ENCODE assay signal across 18 mouse cellular contexts in genomic region chr15:27137580-27137979, GRCm38 (mm10).
DNase-seq lines count a peak whose midpoint lies in the region; ATAC-seq and TF ChIP-seq lines count a peak whose summit lies in the region.
"Had no signal": no experiment of that assay in that cellular context is flagged by ENCODE, and none has a peak within 500 bp of the region (broad histone marks: within the 10 kb centered on the region; RNA-seq: fewer than 3 reads in every experiment).

No protein-coding gene starts in this region.

- no peaks in the 10 kb centered on the region for H3K27me3 ChIP-seq in forebrain, embryonic 14.5 days (replicated peaks; ENCODE audit: control insufficient read depth, insufficient read depth, low read length)
- no peaks in the 10 kb centered on the region for H3K27me3 ChIP-seq in forebrain, embryonic 15.5 days
- no peaks in the 10 kb centered on the region for H3K27me3 ChIP-seq in stomach, postnatal 0 days (ENCODE audit: control insufficient read depth, insufficient read depth, low read length)
- H3K27me3 ChIP-seq: embryonic facial prominence, embryonic 13.5 days; forebrain, embryonic 13.5 days; hindbrain, embryonic 13.5 days had no signal

- no peak for TF ChIP-seq CTCF in stomach, postnatal 0 days (IDR thresholded peaks at IDR 0.05; ENCODE audit: low read depth)

- no peak overlapping the region for H3K4me2 ChIP-seq in forebrain, embryonic 14.5 days (ENCODE audit: low read length)
- H3K4me2 ChIP-seq in forebrain, embryonic 15.5 days (replicated peaks): no peak overlapping the region
- no peak overlapping the region for H3K4me2 ChIP-seq in stomach, postnatal 0 days (replicated peaks; ENCODE audit: low read depth)
- H3K4me2 ChIP-seq: embryonic facial prominence, embryonic 13.5 days; forebrain, embryonic 13.5 days; hindbrain, embryonic 13.5 days had no signal

- H3K27ac ChIP-seq in forebrain, embryonic 14.5 days (ENCODE audit: low read depth, low read length): no peak overlapping the region
- no peak overlapping the region for H3K27ac ChIP-seq in forebrain, embryonic 15.5 days (replicated peaks)
- no peak overlapping the region for H3K27ac ChIP-seq in stomach, postnatal 0 days (replicated peaks)
- H3K27ac ChIP-seq: embryonic facial prominence, embryonic 13.5 days; forebrain, embryonic 13.5 days; heart, embryonic 10.5 days; hindbrain, embryonic 13.5 days had no signal

- H3K4me1 ChIP-seq in forebrain, embryonic 14.5 days (ENCODE audit: control insufficient read depth, insufficient read depth, low read length): no peaks in the 10 kb centered on the region
- no peaks in the 10 kb centered on the region for H3K4me1 ChIP-seq in forebrain, embryonic 15.5 days
- no peaks in the 10 kb centered on the region for H3K4me1 ChIP-seq in stomach, postnatal 0 days (replicated peaks; ENCODE audit: control insufficient read depth, insufficient read depth)
- H3K4me1 ChIP-seq: embryonic facial prominence, embryonic 13.5 days; forebrain, embryonic 13.5 days; heart, embryonic 10.5 days; hindbrain, embryonic 13.5 days had no signal

- no peak for TF ChIP-seq EP300 in stomach, postnatal 0 days (optimal IDR thresholded peaks at IDR 0.05)

- no peaks in the 10 kb centered on the region for H3K36me3 ChIP-seq in forebrain, embryonic 14.5 days (ENCODE audit: control insufficient read depth, insufficient read depth, low read length)
- no peaks in the 10 kb centered on the region for H3K36me3 ChIP-seq in forebrain, embryonic 15.5 days
- H3K36me3 ChIP-seq in stomach, postnatal 0 days (ENCODE audit: control insufficient read depth, insufficient read depth, low read length): no peaks in the 10 kb centered on the region
- H3K36me3 ChIP-seq: embryonic facial prominence, embryonic 13.5 days; heart, embryonic 10.5 days; hindbrain, embryonic 13.5 days had no signal

- no peak for ATAC-seq in forebrain, embryonic 14.5 days
- ATAC-seq in forebrain, embryonic 15.5 days (replicated peaks): no peak
- ATAC-seq in stomach, postnatal 0 days (ENCODE audit: low FRiP score, low TSS enrichment): no peak
- ATAC-seq: forebrain, embryonic 13.5 days had no signal

- 71% methylated on average over 5 of the region's 5 CpGs for WGBS in forebrain, embryonic 14.5 days
- 65% methylated on average over 5 of the region's 5 CpGs for WGBS in forebrain, embryonic 15.5 days
- 53% methylated on average over 5 of the region's 5 CpGs for WGBS in stomach, postnatal 0 days

- no peak overlapping the region for H3K9ac ChIP-seq in forebrain, embryonic 14.5 days (ENCODE audit: low read length)
- H3K9ac ChIP-seq in forebrain, embryonic 15.5 days (replicated peaks): no peak overlapping the region
- no peak overlapping the region for H3K9ac ChIP-seq in stomach, postnatal 0 days (ENCODE audit: low read length)
- H3K9ac ChIP-seq: embryonic facial prominence, embryonic 13.5 days; forebrain, embryonic 13.5 days; hindbrain, embryonic 13.5 days had no signal

- DNase-seq in forebrain, embryonic 14.5 days (ENCODE audit: low spot score): peak; percentile 13
- DNase-seq in layer of hippocampus, adult 9-11 months: peak; percentile 3
- no peak for DNase-seq in layer of hippocampus, adult 9-10 months (ENCODE audit: low spot score)
- DNase-seq in lung, postnatal 4 days: peak; percentile 8 to 39
- DNase-seq in lung, adult 18-20 months: no peak
- DNase-seq in stomach, postnatal 0 days (ENCODE audit: low spot score): no peak
- DNase-seq: adrenal gland, postnatal 10 days; cerebellum, adult 11-12 months; cerebellum, adult 9-10 months; cerebellum, postnatal 25 days; gastrocnemius, postnatal 36 days; heart, adult 18-20 months; heart, postnatal 14 days had no signal

- no peak overlapping the region for H3K4me3 ChIP-seq in forebrain, embryonic 14.5 days (ENCODE audit: low read depth, low read length)
- no peak overlapping the region for H3K4me3 ChIP-seq in forebrain, embryonic 15.5 days
- H3K4me3 ChIP-seq in stomach, postnatal 0 days (ENCODE audit: low read depth, low read length): no peak overlapping the region
- H3K4me3 ChIP-seq: embryonic facial prominence, embryonic 13.5 days; forebrain, embryonic 13.5 days; heart, embryonic 10.5 days; hindbrain, embryonic 13.5 days had no signal

- no peaks in the 10 kb centered on the region for H3K9me3 ChIP-seq in forebrain, embryonic 14.5 days (replicated peaks; ENCODE audit: control insufficient read depth, low read length)
- no peaks in the 10 kb centered on the region for H3K9me3 ChIP-seq in forebrain, embryonic 15.5 days
- no peaks in the 10 kb centered on the region for H3K9me3 ChIP-seq in stomach, postnatal 0 days (ENCODE audit: control insufficient read depth, low read length)
- H3K9me3 ChIP-seq: embryonic facial prominence, embryonic 13.5 days; forebrain, embryonic 13.5 days; heart, embryonic 10.5 days; hindbrain, embryonic 13.5 days had no signal

Comparison
In these comparisons a context has a peak if more than half of its experiments do, and no peak if none do; other contexts are left out.
1. DNase-seq: peak in forebrain, embryonic 14.5 days (single experiment), layer of hippocampus, adult 9-11 months (single experiment) and lung, postnatal 4 days (2 of 2); none in layer of hippocampus, adult 9-10 months (single experiment), lung, adult 18-20 months (0 of 2) and stomach, postnatal 0 days (single experiment).